Mouse (Mus musculus) heart, adult 18-20 months (tissue): ENCODE measurements around the gene Olfr1490. TPM values are rescaled to one million over a fixed set of nuclear protein-coding genes. Genes with fewer than 3 reads are reported as not detected.
"Not testable (repeated sequence)": the region's sequence is repeated elsewhere in the genome, so short reads cannot be mapped to it uniquely, and the experiment has no call there.

Experiments
- DNase-seq, 2 experiments: peaks; one replicate each; pipeline ENCODE4 v3.0.0; 2021 to 2022; ENCODE audit warnings: mixed read lengths in 1 of 2
- long read RNA-seq, 2 experiments: library from polyadenylated mRNA; stranded (forward); transcript quantifications; one replicate each; pipeline ENCODE4 v2.0.0; 2021
- microRNA-seq, 2 experiments: library from miRNA; unstranded; fragments of <30 nt; microRNA quantifications; one replicate each; pipeline ENCODE4 v1.2.0; 2022
- total RNA-seq, 2 experiments: library from RNA; stranded (reverse); gene quantifications; 2 replicates each; pipeline ENCODE4 v1.2.3; 2021

Gene Olfr1490
- not detected for total RNA-seq
- long read RNA-seq, experiment 1: 0 reads
- long read RNA-seq, experiment 2: 0 reads

DNA sequence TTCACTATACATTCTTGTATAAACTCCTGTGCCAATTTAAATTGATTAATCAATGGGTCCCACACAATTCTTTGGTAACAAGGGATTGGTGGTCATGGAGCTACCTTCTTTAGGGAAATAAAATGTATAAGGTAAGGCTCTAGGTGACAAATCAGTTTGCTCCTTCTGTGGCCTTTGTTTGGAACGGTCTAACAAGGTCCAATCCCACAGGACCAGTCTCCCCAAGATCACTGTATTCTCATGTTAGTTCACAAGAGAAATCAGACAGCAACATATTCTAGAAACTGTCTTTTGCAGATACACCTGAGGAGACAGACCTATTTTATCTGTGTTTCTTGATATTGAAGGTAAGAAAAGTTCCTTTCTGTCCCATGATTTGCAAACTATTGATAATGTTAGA, at the start of gene Olfr1490:
TSS of gene Olfr1490 (plus strand) at position 301 of the 400 bp plus-strand sequence.
- no peak for DNase-seq

DNA sequence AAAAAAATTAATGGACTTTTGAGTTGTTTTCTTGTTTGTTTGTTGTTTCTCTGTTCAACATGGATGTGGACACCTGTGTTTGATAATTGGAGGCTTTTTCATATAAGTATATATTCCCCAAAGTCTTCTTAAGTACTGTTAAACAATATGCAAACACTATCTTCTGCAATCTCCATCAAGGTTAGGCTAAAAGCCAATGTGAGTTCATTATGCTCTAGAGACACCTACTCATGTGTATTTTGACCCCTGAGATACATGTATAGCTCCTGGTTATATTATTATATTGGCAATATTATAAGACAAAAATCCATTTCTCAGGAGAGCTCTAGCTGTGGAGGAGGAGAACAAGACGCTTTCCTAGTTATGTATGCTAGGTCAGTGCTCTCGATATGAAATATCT, 33.8 kb upstream of the Olfr1490 start, which contains the start of gene Olfr1487:
TSS of gene Olfr1487 (plus strand) at position 301 of the 400 bp plus-strand sequence.
- not testable (repeated sequence) for DNase-seq

DNA sequence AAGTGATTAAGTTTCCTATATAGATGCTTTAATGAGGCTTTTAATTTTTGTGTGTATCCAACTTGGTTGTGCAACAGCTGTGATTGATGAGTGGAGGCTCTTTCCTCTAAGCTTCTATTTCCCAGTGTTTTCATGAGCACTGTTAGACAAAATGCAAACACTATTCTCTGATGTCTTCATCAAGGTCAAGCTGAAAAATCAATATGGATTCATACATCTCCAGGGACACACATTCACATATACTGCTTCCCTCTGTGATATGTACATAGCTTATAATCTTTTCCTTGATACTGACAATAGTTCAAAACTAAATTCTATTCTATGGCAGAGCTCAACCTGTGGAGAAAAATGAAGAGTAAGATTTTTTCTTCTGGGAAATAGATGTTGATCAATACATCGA, 19.6 kb upstream of the Olfr1490 start, which contains the start of gene Olfr1489:
TSS of gene Olfr1489 (plus strand) at position 301 of the 400 bp plus-strand sequence.
- no peak for DNase-seq

GRCm38 (mm10) chr19:13696968-13697367, 46.1 kb downstream of the Olfr1490 start, which contains the start of gene Olfr1491:
TSS of gene Olfr1491 (plus strand) at chr19:13697268.
- DNase-seq: no peak

Small RNA genes lying within 50 kb of the gene (microRNA-seq; reads per million reads assigned to microRNA genes)
- 0 reads per million in 2 experiments for gene Gm23931

Other genes starting within 250 kb of the Olfr1490 start
- not detected for gene Olfr1469, start 243.2 kb upstream of the Olfr1490 start, total RNA-seq
- not detected for gene Olfr1471, start 207.7 kb upstream of the Olfr1490 start, total RNA-seq
- gene Olfr1472, start 195.0 kb upstream of the Olfr1490 start, total RNA-seq: not detected
- gene Olfr1474, start 181.5 kb upstream of the Olfr1490 start, total RNA-seq: not detected
- not detected for gene Olfr1475, start 170.9 kb upstream of the Olfr1490 start, total RNA-seq
- not detected for gene Olfr1477, start 150.5 kb upstream of the Olfr1490 start, total RNA-seq
- gene Olfr1480, start 123.2 kb upstream of the Olfr1490 start, total RNA-seq: not detected
- gene Olfr1484, start 67.6 kb upstream of the Olfr1490 start, total RNA-seq: not detected
- gene Olfr1487, start 33.7 kb upstream of the Olfr1490 start, total RNA-seq: not detected
- gene Olfr1489, start 19.5 kb upstream of the Olfr1490 start, total RNA-seq: not detected
- not detected for gene Olfr1491, start 46.2 kb downstream of the Olfr1490 start, total RNA-seq
- gene Olfr1493-ps1, start 72.2 kb downstream of the Olfr1490 start, total RNA-seq: not detected
- not detected for gene Olfr1494, start 88.6 kb downstream of the Olfr1490 start, total RNA-seq
- gene Olfr1495, start 113.5 kb downstream of the Olfr1490 start, total RNA-seq: not detected
- gene Olfr1496, start 126.8 kb downstream of the Olfr1490 start, total RNA-seq: not detected
- gene Olfr1497, start 147.1 kb downstream of the Olfr1490 start, total RNA-seq: not detected
- gene Olfr1499, start 168.4 kb downstream of the Olfr1490 start, total RNA-seq: not detected
- not detected for gene Olfr1500, start 179.4 kb downstream of the Olfr1490 start, total RNA-seq
- not detected for gene Olfr1501, start 199.6 kb downstream of the Olfr1490 start, total RNA-seq
- not detected for gene Olfr1502, start 210.7 kb downstream of the Olfr1490 start, total RNA-seq
- gene Olfr1504, start 246.8 kb downstream of the Olfr1490 start, total RNA-seq: not detected